Mouse (Mus musculus) kidney, adult 2 months (tissue): ENCODE results near the gene Mrpl3.

ENCODE experiments used
- CTCF ChIP-seq: fragments of 200-500 bp; conservative IDR thresholded peaks from 2 replicates; pipeline ENCODE4 v1.5.1; 2011; ENCODE audit warnings: low read depth, mild to moderate bottlenecking, control low read depth, low read length, moderate library complexity, mixed read lengths; ENCODE audit not compliant: insufficient read depth, insufficient read length
- POLR2A ChIP-seq: fragments of 200-500 bp; IDR thresholded peaks from one replicate; pipeline ENCODE4 v1.6.1; 2011; ENCODE audit warnings: low read depth, low read length, control low read depth

- TF ChIP-seq CTCF (no peak), POLR2A (no peak)
These were observed 48.0 kb downstream of the Mrpl3 start for GRCm38 (mm10) chr9:105100807-105101570.
